Mouse (Mus musculus) heart, embryonic 14.5 days (tissue): ENCODE data around the gene Cnn2. TPM values are rescaled to one million over a fixed set of nuclear protein-coding genes. Genes with fewer than 3 reads are reported as not detected.
"Not testable (repeated sequence)": the region's sequence is repeated elsewhere in the genome, so short reads cannot be mapped to it uniquely, and the experiment has no call there.

ENCODE experiments used
- ATAC-seq: fragments of 200-750 bp; cut with Nextera tagmentation; 2 replicates; pipeline ENCODE4 v1.8.0; 2017; ENCODE audit warnings: low read depth, moderate TSS enrichment; ENCODE audit not compliant: insufficient number of reproducible peaks, insufficient read depth, low FRiP score
- H3K27ac ChIP-seq, 2 experiments: fragments of 200-500 bp in 1 of 2; fragments of 300-500 bp in 1 of 2; sonication (generic) in 1 of 2; replicated peaks in 1 of 2; 2 replicates each; pipeline ENCODE4 v1.5.1; 2012 to 2014; ENCODE audit warnings: low read depth in 2 of 2, low read length in 2 of 2, control low read depth in 1 of 2, mild to moderate bottlenecking in 1 of 2, mixed read lengths in 1 of 2; ENCODE audit not compliant: control insufficient read depth in 1 of 2, insufficient read depth in 1 of 2
- H3K27me3 ChIP-seq: fragments of 300-500 bp; sonication (generic); 2 replicates; pipeline ENCODE4 v1.6.1; 2014; ENCODE audit warnings: mild to moderate bottlenecking, low read length, control low read depth; ENCODE audit not compliant: control insufficient read depth, insufficient read depth
- H3K36me3 ChIP-seq: fragments of 300-500 bp; sonication (generic); 2 replicates; pipeline ENCODE4 v1.6.1; 2014; ENCODE audit warnings: mild to moderate bottlenecking, control low read depth, low read length, mixed read lengths; ENCODE audit not compliant: control insufficient read depth, insufficient read depth
- H3K4me1 ChIP-seq, 2 experiments: fragments of 200-500 bp in 1 of 2; fragments of 300-500 bp in 1 of 2; sonication (generic) in 1 of 2; 2 replicates each; pipeline ENCODE4 v1.6.1; 2012 to 2014; ENCODE audit warnings: low read length in 2 of 2, control low read depth in 1 of 2, mixed read lengths in 1 of 2; ENCODE audit not compliant: control insufficient read depth in 2 of 2, insufficient read depth in 2 of 2
- H3K4me2 ChIP-seq: fragments of 300-500 bp; sonication (generic); 2 replicates; pipeline ENCODE4 v1.6.1; 2014; ENCODE audit warnings: mild to moderate bottlenecking, low read length
- H3K4me3 ChIP-seq, 2 experiments: fragments of 200-500 bp in 1 of 2; fragments of 300-500 bp in 1 of 2; sonication (generic) in 1 of 2; 2 replicates each; pipeline ENCODE4 v1.5.1; 2012 to 2014; ENCODE audit warnings: low read length in 2 of 2, mild to moderate bottlenecking in 2 of 2, control low read depth in 1 of 2, low read depth in 1 of 2, moderate library complexity in 1 of 2; ENCODE audit not compliant: control insufficient read depth in 1 of 2, insufficient read depth in 1 of 2
- H3K9ac ChIP-seq: fragments of 300-500 bp; sonication (generic); 2 replicates; pipeline ENCODE4 v1.6.1; 2014; ENCODE audit warnings: mild to moderate bottlenecking, low read length
- H3K9me3 ChIP-seq: fragments of 300-500 bp; sonication (generic); 2 replicates; pipeline ENCODE4 v1.6.1; 2016; ENCODE audit warnings: low read length, control low read depth; ENCODE audit not compliant: control insufficient read depth
- WGBS: fragments of 180-500 bp; shearing (Covaris S2); extraction: QIAGEN DNeasy Blood & Tissue Kit; methylation state at CpG from one replicate; pipeline ENCODE4 v1.1.7; 2014; 5-methylcytosine and 5-hydroxymethylcytosine counted together
- polyA plus RNA-seq: library from polyadenylated mRNA; unstranded; fragments of >200 nt; fragmentation: Nextera tagmentation; extraction: Ambion mirVana; gene quantifications from 2 replicates; pipeline ENCODE4 v1.2.1, GENCODE M21; 2014

The Cnn2 gene
- polyA plus RNA-seq, 1 experiment from 2014 or later, result 265 TPM

GRCm38 (mm10) chr10:80033511-80034391 lies 45.4 kb downstream of the Cnn2 start:
- peaks cover 18 to 29% of the 10 kb centered on the region in 2 experiments for H3K4me1 ChIP-seq
- 23% methylated on average over 9 of the region's 9 CpGs for WGBS
- peak; percentile 9; the same call in 1 of the 2 replicates for ATAC-seq

DNA sequence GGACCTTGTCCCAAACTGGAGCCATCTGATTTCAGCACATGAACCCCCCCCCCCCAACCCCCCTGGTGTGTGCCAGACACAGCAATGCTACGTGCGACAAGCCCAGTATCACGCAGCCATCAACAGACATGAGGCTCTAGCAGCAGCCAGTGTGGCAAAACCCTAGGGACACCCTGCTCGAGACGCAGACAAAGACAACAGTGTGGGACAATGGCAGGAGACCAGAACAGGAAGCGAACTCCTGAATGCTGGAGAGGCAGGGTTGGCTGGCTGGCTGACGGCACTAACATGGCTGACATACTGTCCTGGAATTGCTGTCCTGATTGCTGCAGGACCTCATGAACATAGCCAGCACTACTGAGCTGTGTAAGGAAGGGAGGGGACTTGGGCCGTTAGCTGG lies 46.8 kb downstream of the Cnn2 start:
- H3K27ac ChIP-seq, result peak overlapping the region; percentile 4 to 57; a peak in 2 of 4 replicates
- WGBS, result 66% methylated on average over 8 of the region's 8 CpGs
- H3K4me2 ChIP-seq, result no peak overlapping the region
- H3K27me3 ChIP-seq, result no peaks in the 10 kb centered on the region
- peaks cover 21 to 32% of the 10 kb centered on the region in 2 experiments for H3K4me1 ChIP-seq
- peaks cover 36% of the 10 kb centered on the region for H3K36me3 ChIP-seq
- ATAC-seq, result no peak
- H3K9me3 ChIP-seq, result no peaks in the 10 kb centered on the region
- no peak overlapping the region for H3K4me3 ChIP-seq
- no peak overlapping the region for H3K9ac ChIP-seq

More at GRCm38 (mm10) chr10:80033511-80034391, 45.4 kb downstream of the Cnn2 start:
- peak overlapping the region; percentile 45 for H3K9ac ChIP-seq
- peaks cover 36% of the 10 kb centered on the region for H3K36me3 ChIP-seq
- H3K4me2 ChIP-seq, result no peak overlapping the region
- H3K4me3 ChIP-seq, result no peak overlapping the region
- no peaks in the 10 kb centered on the region for H3K9me3 ChIP-seq
- H3K27me3 ChIP-seq, result no peaks in the 10 kb centered on the region
- H3K27ac ChIP-seq, result peak overlapping the region; percentile 54 to 57

- no peaks in the 10 kb centered on the region for H3K27me3 ChIP-seq
- no peak overlapping the region for H3K4me2 ChIP-seq
- H3K4me1 ChIP-seq, result peaks cover 21 to 32% of the 10 kb centered on the region in 2 experiments
- no peaks in the 10 kb centered on the region for H3K9me3 ChIP-seq
- H3K9ac ChIP-seq, result 0 out of 2 replicates have a peak overlapping the region, but pooled peaks have one; percentile 21
- H3K27ac ChIP-seq, result peak overlapping the region; percentile 4 to 57; a peak in 2 of 4 replicates
- WGBS, result 75% methylated on average over 5 of the region's 5 CpGs
- no peak overlapping the region for H3K4me3 ChIP-seq
- ATAC-seq, result no peak
- peaks cover 36% of the 10 kb centered on the region for H3K36me3 ChIP-seq
Observed at GRCm38 (mm10) chr10:80035686-80036085, 47.3 kb downstream of the Cnn2 start.

DNA sequence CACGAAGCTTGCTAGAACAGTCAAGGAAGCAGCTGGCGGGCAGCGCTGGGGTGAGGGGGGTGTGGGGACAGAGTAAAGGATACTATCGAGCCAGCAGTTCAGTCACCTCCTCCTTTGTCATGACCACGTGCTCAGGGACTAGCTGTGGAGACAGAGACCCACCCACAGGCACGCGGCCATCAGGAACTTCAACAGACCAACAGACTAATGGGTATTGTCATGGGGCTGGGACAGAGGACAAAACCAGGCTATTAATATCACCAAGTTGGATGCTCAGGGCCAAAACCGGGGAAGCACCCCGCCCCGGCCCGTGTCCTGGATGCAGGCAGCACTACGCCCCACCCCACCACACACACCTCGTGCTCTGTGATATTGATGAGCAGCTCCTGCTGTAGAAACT lies 48.4 kb downstream of the Cnn2 start:
- Histone ChIP-seq H3K4me3 (no peak overlapping the region), H3K9ac (no peak overlapping the region)

GRCm38 (mm10) chr10:80039559-80039979 lies 51.2 kb downstream of the Cnn2 start, which contains the start of gene Polr2e:
Gene Polr2e (minus strand): TSS chr10:80039795.
- H3K4me2 ChIP-seq, result peak within 1 kb of the TSS; percentile 76
- WGBS, result under 1% methylated on average over 40 of the region's 40 CpGs
- H3K4me1 ChIP-seq, result peaks cover 2 to 12% of the 10 kb centered on the region in 2 experiments; a peak in 3 of 4 replicates
- H3K27ac ChIP-seq, result peak within 1 kb of the TSS; percentile 34 to 60; a peak in 3 of 4 replicates
- peak within 1 kb of the TSS; percentile 87 for H3K9ac ChIP-seq
- peak; percentile 96 for ATAC-seq
- peak within 1 kb of the TSS; percentile 69 to 85 for H3K4me3 ChIP-seq
- H3K9me3 ChIP-seq, result no peaks in the 10 kb centered on the region
- H3K36me3 ChIP-seq, result peaks cover 36% of the 10 kb centered on the region
- H3K27me3 ChIP-seq, result no peaks in the 10 kb centered on the region

More for the DNA sequence above, 48.4 kb downstream of the Cnn2 start:
- no peaks in the 10 kb centered on the region for H3K9me3 ChIP-seq
- ATAC-seq, result no peak
- WGBS, result 91% methylated on average over 13 of the region's 13 CpGs
- H3K4me1 ChIP-seq, result peaks cover 21 to 32% of the 10 kb centered on the region in 2 experiments
- no peaks in the 10 kb centered on the region for H3K27me3 ChIP-seq
- H3K36me3 ChIP-seq, result peaks cover 36% of the 10 kb centered on the region
- no peak overlapping the region for H3K4me2 ChIP-seq
- H3K27ac ChIP-seq, result no peak overlapping the region

GRCm38 (mm10) chr10:80041409-80042060 lies 53.2 kb downstream of the Cnn2 start:
- not testable (repeated sequence) for H3K4me2 ChIP-seq

GRCm38 (mm10) chr10:80044087-80044486 lies 55.7 kb downstream of the Cnn2 start:
- no peak overlapping the region for H3K9ac ChIP-seq
- H3K4me2 ChIP-seq, result no peak overlapping the region
- no peak for ATAC-seq
- peaks cover 10 to 18% of the 10 kb centered on the region in 2 experiments; a peak in 3 of 4 replicates for H3K4me1 ChIP-seq
- no peak overlapping the region for H3K4me3 ChIP-seq
- H3K27ac ChIP-seq, result no peak overlapping the region
- H3K36me3 ChIP-seq, result no peaks in the 10 kb centered on the region
- H3K9me3 ChIP-seq, result no peaks in the 10 kb centered on the region
- WGBS, result 51% methylated on average over 4 of the region's 4 CpGs
- no peaks in the 10 kb centered on the region for H3K27me3 ChIP-seq

More at GRCm38 (mm10) chr10:80041409-80042060, 53.2 kb downstream of the Cnn2 start:
- not testable (repeated sequence) for H3K9me3 ChIP-seq, H3K4me3 ChIP-seq, H3K27ac ChIP-seq, H3K9ac ChIP-seq, H3K27me3 ChIP-seq, ATAC-seq
- WGBS, result 85% methylated on average over 8 of the region's 8 CpGs
- Histone ChIP-seq H3K4me1 (peaks cover 2 to 12% of the 10 kb centered on the region in 2 experiments; a peak in 3 of 4 replicates), H3K36me3 (peaks cover 19% of the 10 kb centered on the region)
